Mouse (Mus musculus) B cell, adult (primary cell): Measurements from ENCODE around the gene Mllt1. TPM values are rescaled to one million over a fixed set of nuclear protein-coding genes. Genes with fewer than 3 reads are reported as not detected.

Experiments
- total RNA-seq: library from RNA; stranded (reverse); gene quantifications from 4 replicates; pipeline ENCODE4 v1.2.4, GENCODE M21; 2023; ENCODE audit not compliant: inconsistent age

Mllt1 gene
- 35.8 to 37.4 TPM (median 36.8 TPM) in 4 replicates for total RNA-seq

GRCm38 (mm10) chr17:56935363-56936131, at the start of gene Mllt1:
Gene Mllt1 (minus strand): TSS chr17:56935415.

GRCm38 (mm10) chr17:56982013-56982412, 46.8 kb upstream of the Mllt1 start, which contains the start of gene Acer1:
Gene Acer1 (minus strand): TSS chr17:56982126.

GRCm38 (mm10) chr17:56874936-56875651, 60.1 kb downstream of the Mllt1 start, which contains the start of gene 1700061G19Rik:
Gene 1700061G19Rik (plus strand): TSS chr17:56875477.

GRCm38 (mm10) chr17:56874237-56874636, 61.0 kb downstream of the Mllt1 start, which contains the start of gene Acsbg2:
Gene Acsbg2 (minus strand): TSS chr17:56874447.

Other genes with a start within 250 kb of the Mllt1 start
- gene Ndufa11, start 217.6 kb downstream of the Mllt1 start, total RNA-seq: 56.7 to 70.9 TPM (median 65.4 TPM) in 4 replicates
- 10.8 to 21.5 TPM (median 16.6 TPM) in 4 replicates for gene Vmac, start 217.4 kb downstream of the Mllt1 start, total RNA-seq
- gene Nrtn, start 177.9 kb downstream of the Mllt1 start, total RNA-seq: not detected in 4 replicates
- 76.9 to 84.0 TPM (median 81.5 TPM) in 4 replicates for gene Dus3l, start 170.7 kb downstream of the Mllt1 start, total RNA-seq
- gene Prr22, start 165.2 kb downstream of the Mllt1 start, total RNA-seq: 0.35 to 1.5 TPM (median 1.3 TPM) in 4 replicates
- gene Rfx2, start 104.4 kb downstream of the Mllt1 start, total RNA-seq: 11.4 to 13.3 TPM (median 11.9 TPM) in 4 replicates
- not detected in 4 replicates for gene Acsbg2, start 61.0 kb downstream of the Mllt1 start, total RNA-seq
- gene 1700061G19Rik, start 59.9 kb downstream of the Mllt1 start, total RNA-seq: not detected in 4 replicates
- not detected in 4 replicates for gene Acer1, start 46.7 kb upstream of the Mllt1 start, total RNA-seq
- 28.2 to 36.9 TPM (median 32.1 TPM) in 4 replicates for gene Clpp, start 54.9 kb upstream of the Mllt1 start, total RNA-seq
- gene Alkbh7, start 61.9 kb upstream of the Mllt1 start, total RNA-seq: 11.9 to 19.9 TPM (median 17.6 TPM) in 4 replicates
- 1.7 to 2.1 TPM in 2 of 4 replicates, not detected in the others for gene Pspn, start 64.6 kb upstream of the Mllt1 start, total RNA-seq
- gene Gtf2f1, start 75.9 kb upstream of the Mllt1 start, total RNA-seq: 62.0 to 67.8 TPM (median 67.0 TPM) in 4 replicates
- gene Gm17949, start 76.1 kb upstream of the Mllt1 start, total RNA-seq: 0.48 TPM in 1 of 4 replicates, not detected in the others
- 135 to 137 TPM (median 137 TPM) in 4 replicates for gene Khsrp, start 96.1 kb upstream of the Mllt1 start, total RNA-seq
- gene Slc25a41, start 106.2 kb upstream of the Mllt1 start, total RNA-seq: not detected in 4 replicates
- 12.1 to 17.9 TPM (median 15.4 TPM) in 4 replicates for gene Crb3, start 123.7 kb upstream of the Mllt1 start, total RNA-seq
- gene Slc25a23, start 124.4 kb upstream of the Mllt1 start, total RNA-seq: 15.2 to 25.1 TPM (median 18.8 TPM) in 4 replicates
- gene Dennd1c, start 143.1 kb upstream of the Mllt1 start, total RNA-seq: 148 to 162 TPM (median 151 TPM) in 4 replicates
- 0.22 to 0.36 TPM (median 0.24 TPM) in 3 of 4 replicates, not detected in the other for gene Tubb4a, start 152.4 kb upstream of the Mllt1 start, total RNA-seq
- gene Tnfsf9, start 169.9 kb upstream of the Mllt1 start, total RNA-seq: 0.93 to 1.2 TPM in 2 of 4 replicates, not detected in the others
- gene Cd70, start 214.4 kb upstream of the Mllt1 start, total RNA-seq: not detected in 4 replicates